Mouse (Mus musculus) midbrain, embryonic 10.5 days (tissue): ENCODE results near the gene Pcsk5. TPM values are rescaled to one million over a fixed set of nuclear protein-coding genes. Genes with fewer than 3 reads are reported as not detected.
A peak's percentile ranks its signal among the peaks of the same experiment; 100 is the strongest.

Source experiments
- DNase-seq: peaks from one replicate; pipeline ENCODE4 v3.0.0-alpha.2; 2017; ENCODE audit warnings: low spot score
- H3K27ac ChIP-seq: fragments of 300-500 bp; sonication (generic); replicated peaks from 2 replicates; pipeline ENCODE4 v1.5.1; 2016; ENCODE audit warnings: mild to moderate bottlenecking
- H3K27me3 ChIP-seq: fragments of 300-500 bp; sonication (generic); 2 replicates; pipeline ENCODE4 v1.6.1; 2016; ENCODE audit warnings: low read depth, mild to moderate bottlenecking; ENCODE audit not compliant: poor library complexity, severe bottlenecking
- H3K36me3 ChIP-seq: fragments of 300-500 bp; sonication (generic); 2 replicates; pipeline ENCODE4 v1.6.1; 2016; ENCODE audit warnings: mild to moderate bottlenecking, moderate library complexity
- H3K4me1 ChIP-seq: fragments of 300-500 bp; sonication (generic); 2 replicates; pipeline ENCODE4 v1.6.1; 2016
- H3K4me3 ChIP-seq: fragments of 300-500 bp; sonication (generic); 2 replicates; pipeline ENCODE4 v1.5.1; 2016; ENCODE audit warnings: mild to moderate bottlenecking, moderate library complexity
- H3K9me3 ChIP-seq: fragments of 300-500 bp; sonication (generic); replicated peaks from 2 replicates; pipeline ENCODE4 v1.6.1; 2016; ENCODE audit warnings: mild to moderate bottlenecking
- WGBS: fragments of 180-500 bp; shearing (Covaris S2); methylation state at CpG from one replicate; pipeline ENCODE4 v1.1.7; 2016; 5-methylcytosine and 5-hydroxymethylcytosine counted together
- polyA plus RNA-seq: library from polyadenylated mRNA; unstranded; fragments of >200 nt; fragmentation: Nextera tagmentation; extraction: Ambion mirVana; gene quantifications from 2 replicates; pipeline ENCODE4 v1.2.1, GENCODE M21; 2016

Pcsk5 gene
- polyA plus RNA-seq, result 6.6 and 7.3 TPM in 2 replicates

GRCm38 (mm10) chr19:17837471-17837859, at the start of gene Pcsk5:
Gene Pcsk5, minus strand, starts transcription at chr19:17837632.
- H3K9me3 ChIP-seq, result no peaks in the 10 kb centered on the region
- peaks cover 32% of the 10 kb centered on the region for H3K27me3 ChIP-seq
- DNase-seq, result peak; percentile 91
- H3K27ac ChIP-seq, result peak within 1 kb of the TSS; percentile 90
- under 1% methylated on average over 35 of the region's 36 CpGs for WGBS
- H3K4me1 ChIP-seq, result peaks cover 31% of the 10 kb centered on the region
- peak within 1 kb of the TSS; percentile 81 for H3K4me3 ChIP-seq
- no peaks in the 10 kb centered on the region for H3K36me3 ChIP-seq

GRCm38 (mm10) chr19:17875804-17876203, 38.4 kb upstream of the Pcsk5 start:
- Histone ChIP-seq H3K27me3 (no peaks in the 10 kb centered on the region), H3K27ac (no peak overlapping the region), H3K36me3 (no peaks in the 10 kb centered on the region), H3K9me3 (no peaks in the 10 kb centered on the region), H3K4me3 (no peak overlapping the region), H3K4me1 (no peaks in the 10 kb centered on the region)
- no peak for DNase-seq
- WGBS, result 80% methylated on average over 7 of the region's 7 CpGs

GRCm38 (mm10) chr19:17874388-17874787, 37.0 kb upstream of the Pcsk5 start:
- DNase-seq, result no peak
- 64% methylated on average over 2 of the region's 2 CpGs for WGBS
- H3K4me1 ChIP-seq, result no peaks in the 10 kb centered on the region

GRCm38 (mm10) chr19:17873755-17874154, 36.3 kb upstream of the Pcsk5 start:
- H3K9me3 ChIP-seq, result no peaks in the 10 kb centered on the region
- H3K27ac ChIP-seq, result no peak overlapping the region
- H3K4me1 ChIP-seq, result no peaks in the 10 kb centered on the region
- no peak overlapping the region for H3K4me3 ChIP-seq
- 66% methylated on average over 2 of the region's 2 CpGs for WGBS
- DNase-seq, result no peak
- no peaks in the 10 kb centered on the region for H3K27me3 ChIP-seq
- no peaks in the 10 kb centered on the region for H3K36me3 ChIP-seq

More at GRCm38 (mm10) chr19:17874388-17874787, 37.0 kb upstream of the Pcsk5 start:
- no peaks in the 10 kb centered on the region for H3K9me3 ChIP-seq
- H3K36me3 ChIP-seq, result no peaks in the 10 kb centered on the region
- no peaks in the 10 kb centered on the region for H3K27me3 ChIP-seq
- H3K4me3 ChIP-seq, result no peak overlapping the region
- no peak overlapping the region for H3K27ac ChIP-seq

GRCm38 (mm10) chr19:17866317-17866891, 29.0 kb upstream of the Pcsk5 start:
- H3K9me3 ChIP-seq, result no peaks in the 10 kb centered on the region
- no peaks in the 10 kb centered on the region for H3K4me1 ChIP-seq
- no peak overlapping the region for H3K4me3 ChIP-seq
- WGBS, result 83% methylated on average over 3 of the region's 3 CpGs
- H3K27ac ChIP-seq, result no peak overlapping the region
- DNase-seq, result no peak
- no peaks in the 10 kb centered on the region for H3K36me3 ChIP-seq
- no peaks in the 10 kb centered on the region for H3K27me3 ChIP-seq

- H3K4me1 ChIP-seq, result no peaks in the 10 kb centered on the region
- no peak overlapping the region for H3K4me3 ChIP-seq
- H3K27ac ChIP-seq, result no peak overlapping the region
- H3K27me3 ChIP-seq, result no peaks in the 10 kb centered on the region
- no peaks in the 10 kb centered on the region for H3K9me3 ChIP-seq
- H3K36me3 ChIP-seq, result no peaks in the 10 kb centered on the region
- 80% methylated on average over 4 of the region's 4 CpGs for WGBS
- no peak for DNase-seq
Observed at GRCm38 (mm10) chr19:17860351-17861014, 23.1 kb upstream of the Pcsk5 start.

GRCm38 (mm10) chr19:17856741-17857140, 19.3 kb upstream of the Pcsk5 start:
- 72% methylated on average over 3 of the region's 3 CpGs for WGBS
- no peaks in the 10 kb centered on the region for H3K4me1 ChIP-seq
- H3K27ac ChIP-seq, result no peak overlapping the region
- no peak for DNase-seq
- no peaks in the 10 kb centered on the region for H3K27me3 ChIP-seq
- no peaks in the 10 kb centered on the region for H3K36me3 ChIP-seq
- H3K9me3 ChIP-seq, result no peaks in the 10 kb centered on the region
- no peak overlapping the region for H3K4me3 ChIP-seq

- Histone ChIP-seq H3K27me3 (no peaks in the 10 kb centered on the region; the same call in 1 of the 2 replicates), H3K9me3 (no peaks in the 10 kb centered on the region), H3K4me1 (peaks cover 10% of the 10 kb centered on the region), H3K27ac (no peak overlapping the region), H3K4me3 (no peak overlapping the region), H3K36me3 (no peaks in the 10 kb centered on the region)
- DNase-seq, result no peak
- 91% methylated on average over 2 of the region's 2 CpGs for WGBS
Observed at GRCm38 (mm10) chr19:17848417-17848816, 11.0 kb upstream of the Pcsk5 start.

- H3K4me3 ChIP-seq, result no peak overlapping the region
- no peak overlapping the region for H3K27ac ChIP-seq
- DNase-seq, result peak; percentile 13
- peaks cover 10% of the 10 kb centered on the region for H3K4me1 ChIP-seq
- WGBS, result 73% methylated on average over 5 of the region's 5 CpGs
- no peaks in the 10 kb centered on the region for H3K36me3 ChIP-seq
- H3K9me3 ChIP-seq, result no peaks in the 10 kb centered on the region
- H3K27me3 ChIP-seq, result no peaks in the 10 kb centered on the region; the same call in 1 of the 2 replicates
Observed at GRCm38 (mm10) chr19:17845967-17846366, 8.5 kb upstream of the Pcsk5 start.

- DNase-seq, result no peak
- Histone ChIP-seq H3K4me3 (no peak overlapping the region), H3K27ac (no peak overlapping the region), H3K9me3 (no peaks in the 10 kb centered on the region), H3K4me1 (peaks cover 24% of the 10 kb centered on the region), H3K27me3 (peaks cover 16% of the 10 kb centered on the region), H3K36me3 (no peaks in the 10 kb centered on the region)
- 89% methylated on average over 2 of the region's 2 CpGs for WGBS
Observed at GRCm38 (mm10) chr19:17841586-17841985, 4.2 kb upstream of the Pcsk5 start.

GRCm38 (mm10) chr19:17839856-17840255, 2.4 kb upstream of the Pcsk5 start:
- no peak for DNase-seq
- Histone ChIP-seq H3K4me3 (no peak overlapping the region), H3K27me3 (peaks cover 30% of the 10 kb centered on the region), H3K9me3 (no peaks in the 10 kb centered on the region), H3K4me1 (peaks cover 31% of the 10 kb centered on the region), H3K27ac (no peak overlapping the region), H3K36me3 (no peaks in the 10 kb centered on the region)
- WGBS, result 79% methylated on average over 1 of the region's 1 CpGs

- peaks cover 32% of the 10 kb centered on the region for H3K27me3 ChIP-seq
- peak; percentile 76 for DNase-seq
- no peaks in the 10 kb centered on the region for H3K36me3 ChIP-seq
- peaks cover 31% of the 10 kb centered on the region for H3K4me1 ChIP-seq
- H3K27ac ChIP-seq, result peak overlapping the region; percentile 90
- under 1% methylated on average over 72 of the region's 72 CpGs for WGBS
- peak overlapping the region; percentile 81 for H3K4me3 ChIP-seq
- no peaks in the 10 kb centered on the region for H3K9me3 ChIP-seq
Observed at GRCm38 (mm10) chr19:17836566-17837470, 614 bp downstream of the Pcsk5 start.
